Mouse (Mus musculus) ovary, postnatal 10 days (tissue): ENCODE measurements around the gene Rfx8.
A peak's percentile ranks its signal among the peaks of the same experiment; 100 is the strongest.

Experiments
- DNase-seq: peaks from one replicate; pipeline ENCODE4 v3.0.0; 2022; ENCODE audit warnings: low spot score

The Rfx8 gene

GRCm38 (mm10) chr1:39720632-39721350 lies at the start of gene Rfx8:
Gene Rfx8 (minus strand): TSS chr1:39720997.
- DNase-seq, result no peak

GRCm38 (mm10) chr1:39770436-39770835 lies 49.6 kb upstream of the Rfx8 start:
- DNase-seq, result no peak

- DNase-seq, result no peak
Observed at GRCm38 (mm10) chr1:39768017-39768416, 47.2 kb upstream of the Rfx8 start.

GRCm38 (mm10) chr1:39765854-39766493 lies 45.2 kb upstream of the Rfx8 start:
- no peak for DNase-seq

- DNase-seq, result peak; percentile 40
Observed at GRCm38 (mm10) chr1:39762025-39762370, 41.2 kb upstream of the Rfx8 start.

- peak; percentile 21 for DNase-seq
Observed at GRCm38 (mm10) chr1:39761211-39762024, 40.6 kb upstream of the Rfx8 start.

- no peak for DNase-seq
Observed at GRCm38 (mm10) chr1:39760181-39760715, 39.5 kb upstream of the Rfx8 start.

GRCm38 (mm10) chr1:39759231-39760175 lies 38.7 kb upstream of the Rfx8 start:
- DNase-seq, result no peak

- no peak for DNase-seq
Observed at GRCm38 (mm10) chr1:39758244-39758643, 37.4 kb upstream of the Rfx8 start.

- no peak for DNase-seq
Observed at GRCm38 (mm10) chr1:39756952-39757351, 36.2 kb upstream of the Rfx8 start.

GRCm38 (mm10) chr1:39754224-39754957 lies 33.6 kb upstream of the Rfx8 start:
- DNase-seq, result no peak

GRCm38 (mm10) chr1:39751537-39751936 lies 30.7 kb upstream of the Rfx8 start:
- no peak for DNase-seq

GRCm38 (mm10) chr1:39749664-39750063 lies 28.9 kb upstream of the Rfx8 start:
- no peak for DNase-seq

GRCm38 (mm10) chr1:39749214-39749613 lies 28.4 kb upstream of the Rfx8 start:
- no peak for DNase-seq

- no peak for DNase-seq
Observed at GRCm38 (mm10) chr1:39748666-39749065, 27.9 kb upstream of the Rfx8 start.

GRCm38 (mm10) chr1:39746464-39746863 lies 25.7 kb upstream of the Rfx8 start:
- no peak for DNase-seq

GRCm38 (mm10) chr1:39740948-39741347 lies 20.2 kb upstream of the Rfx8 start:
- DNase-seq, result no peak

GRCm38 (mm10) chr1:39740002-39740401 lies 19.2 kb upstream of the Rfx8 start:
- DNase-seq, result no peak

- no peak for DNase-seq
Observed at GRCm38 (mm10) chr1:39735927-39736604, 15.3 kb upstream of the Rfx8 start.

GRCm38 (mm10) chr1:39735493-39735892 lies 14.7 kb upstream of the Rfx8 start:
- DNase-seq, result no peak
